Mouse (Mus musculus): ENCODE measurements around the gene Utrn. TPM values are rescaled to one million over a fixed set of nuclear protein-coding genes. Genes with fewer than 3 reads are reported as not detected.

The Utrn gene
- polyA plus RNA-seq, 1 experiment from 2014 or later: 67.0 TPM

- Histone ChIP-seq H3K27ac (replicated peaks in 1 of 2; ENCODE audit: control insufficient read depth in 1 of 2, insufficient read depth in 1 of 2, low read depth in 2 of 2, low read length in 2 of 2) (no peak overlapping the region), H3K4me3 (ENCODE audit: control insufficient read depth in 1 of 2, insufficient read depth in 1 of 2, low read depth in 1 of 2, low read length in 2 of 2) (no peak overlapping the region), H3K27me3 (ENCODE audit: control insufficient read depth, insufficient read depth, low read length) (no peaks in the 10 kb centered on the region), H3K36me3 (ENCODE audit: control insufficient read depth, insufficient read depth, low read length) (peaks cover 67% of the 10 kb centered on the region), H3K9ac (ENCODE audit: low read length) (no peak overlapping the region), H3K4me2 (ENCODE audit: low read length) (no peak overlapping the region), H3K4me1 (ENCODE audit: control insufficient read depth in 2 of 2, insufficient read depth in 2 of 2, low read length in 2 of 2) (no peaks in the 10 kb centered on the region), H3K9me3 (ENCODE audit: control insufficient read depth, low read length) (no peaks in the 10 kb centered on the region)
- WGBS: 78% methylated on average over 5 of the region's 5 CpGs
- no peak for ATAC-seq (ENCODE audit: insufficient number of reproducible peaks, insufficient read depth, low FRiP score, low read depth)
These were observed 137.7 kb downstream of the Utrn start for GRCm38 (mm10) chr10:12731459-12731858.

- no peak overlapping the region for H3K9ac ChIP-seq (ENCODE audit: low read length)
- H3K36me3 ChIP-seq (ENCODE audit: control insufficient read depth, insufficient read depth, low read length): peaks cover 58% of the 10 kb centered on the region
- H3K4me1 ChIP-seq (ENCODE audit: control insufficient read depth in 2 of 2, insufficient read depth in 2 of 2, low read length in 2 of 2): peaks cover 2 to 5% of the 10 kb centered on the region in 2 experiments; a peak in 3 of 4 replicates
- no peaks in the 10 kb centered on the region for H3K9me3 ChIP-seq (ENCODE audit: control insufficient read depth, low read length)
- no peak overlapping the region for H3K27ac ChIP-seq (replicated peaks in 1 of 2; ENCODE audit: control insufficient read depth in 1 of 2, insufficient read depth in 1 of 2, low read depth in 2 of 2, low read length in 2 of 2)
- H3K4me2 ChIP-seq (ENCODE audit: low read length): no peak overlapping the region
- no peaks in the 10 kb centered on the region for H3K27me3 ChIP-seq (ENCODE audit: control insufficient read depth, insufficient read depth, low read length)
- 70% methylated on average over 1 of the region's 1 CpGs for WGBS
- H3K4me3 ChIP-seq (ENCODE audit: control insufficient read depth in 1 of 2, insufficient read depth in 1 of 2, low read depth in 1 of 2, low read length in 2 of 2): no peak overlapping the region
- no peak for ATAC-seq (ENCODE audit: insufficient number of reproducible peaks, insufficient read depth, low FRiP score, low read depth)
These were observed 139.5 kb downstream of the Utrn start for GRCm38 (mm10) chr10:12729635-12730034.

- H3K36me3 ChIP-seq (ENCODE audit: control insufficient read depth, insufficient read depth, low read length): peaks cover 52% of the 10 kb centered on the region
- no peak for ATAC-seq (ENCODE audit: insufficient number of reproducible peaks, insufficient read depth, low FRiP score, low read depth)
These were observed 140.1 kb downstream of the Utrn start for GRCm38 (mm10) chr10:12729033-12729432.

GRCm38 (mm10) chr10:12727881-12728280 is 141.3 kb downstream of the Utrn start:
- Histone ChIP-seq H3K36me3 (ENCODE audit: control insufficient read depth, insufficient read depth, low read length) (peaks cover 43% of the 10 kb centered on the region), H3K9me3 (ENCODE audit: control insufficient read depth, low read length) (no peaks in the 10 kb centered on the region), H3K4me3 (ENCODE audit: control insufficient read depth in 1 of 2, insufficient read depth in 1 of 2, low read depth in 1 of 2, low read length in 2 of 2) (no peak overlapping the region), H3K4me2 (ENCODE audit: low read length) (no peak overlapping the region), H3K27me3 (ENCODE audit: control insufficient read depth, insufficient read depth, low read length) (no peaks in the 10 kb centered on the region), H3K4me1 (ENCODE audit: control insufficient read depth in 2 of 2, insufficient read depth in 2 of 2, low read length in 2 of 2) (peaks cover 6 to 13% of the 10 kb centered on the region in 2 experiments), H3K27ac (replicated peaks in 1 of 2; ENCODE audit: control insufficient read depth in 1 of 2, insufficient read depth in 1 of 2, low read depth in 2 of 2, low read length in 2 of 2) (no peak overlapping the region), H3K9ac (ENCODE audit: low read length) (no peak overlapping the region)
- no peak for ATAC-seq (ENCODE audit: insufficient number of reproducible peaks, insufficient read depth, low FRiP score, low read depth)
- 90% methylated on average over 3 of the region's 3 CpGs for whole genome bisulfite sequencing

More at GRCm38 (mm10) chr10:12729033-12729432, 140.1 kb downstream of the Utrn start:
- H3K4me3 ChIP-seq (ENCODE audit: control insufficient read depth in 1 of 2, insufficient read depth in 1 of 2, low read depth in 1 of 2, low read length in 2 of 2): no peak overlapping the region
- no peak overlapping the region for H3K4me2 ChIP-seq (ENCODE audit: low read length)
- no peak overlapping the region for H3K9ac ChIP-seq (ENCODE audit: low read length)
- WGBS: 63% methylated on average over 5 of the region's 5 CpGs
- H3K9me3 ChIP-seq (ENCODE audit: control insufficient read depth, low read length): no peaks in the 10 kb centered on the region
- H3K27me3 ChIP-seq (ENCODE audit: control insufficient read depth, insufficient read depth, low read length): no peaks in the 10 kb centered on the region
- peaks cover 5 to 11% of the 10 kb centered on the region in 2 experiments for H3K4me1 ChIP-seq (ENCODE audit: control insufficient read depth in 2 of 2, insufficient read depth in 2 of 2, low read length in 2 of 2)
- H3K27ac ChIP-seq (replicated peaks in 1 of 2; ENCODE audit: control insufficient read depth in 1 of 2, insufficient read depth in 1 of 2, low read depth in 2 of 2, low read length in 2 of 2): no peak overlapping the region

GRCm38 (mm10) chr10:12726041-12726608 is 143.0 kb downstream of the Utrn start:
- Histone ChIP-seq H3K36me3 (ENCODE audit: control insufficient read depth, insufficient read depth, low read length) (peaks cover 44% of the 10 kb centered on the region), H3K9ac (ENCODE audit: low read length) (no peak overlapping the region), H3K4me1 (ENCODE audit: control insufficient read depth in 2 of 2, insufficient read depth in 2 of 2, low read length in 2 of 2) (peaks cover 11 to 18% of the 10 kb centered on the region in 2 experiments), H3K9me3 (ENCODE audit: control insufficient read depth, low read length) (no peaks in the 10 kb centered on the region), H3K4me2 (ENCODE audit: low read length) (no peak overlapping the region), H3K27me3 (ENCODE audit: control insufficient read depth, insufficient read depth, low read length) (no peaks in the 10 kb centered on the region), H3K27ac (replicated peaks in 1 of 2; ENCODE audit: control insufficient read depth in 1 of 2, insufficient read depth in 1 of 2, low read depth in 2 of 2, low read length in 2 of 2) (no peak overlapping the region), H3K4me3 (ENCODE audit: control insufficient read depth in 1 of 2, insufficient read depth in 1 of 2, low read depth in 1 of 2, low read length in 2 of 2) (no peak overlapping the region)
- no peak for ATAC-seq (ENCODE audit: insufficient number of reproducible peaks, insufficient read depth, low FRiP score, low read depth)
- 81% methylated on average over 13 of the region's 13 CpGs for WGBS

GRCm38 (mm10) chr10:12724247-12725001 is 144.7 kb downstream of the Utrn start:
- H3K4me1 ChIP-seq (ENCODE audit: control insufficient read depth in 2 of 2, insufficient read depth in 2 of 2, low read length in 2 of 2): peaks cover 11 to 18% of the 10 kb centered on the region in 2 experiments
- H3K4me2 ChIP-seq (ENCODE audit: low read length): no peak overlapping the region
- H3K27me3 ChIP-seq (ENCODE audit: control insufficient read depth, insufficient read depth, low read length): no peaks in the 10 kb centered on the region
- H3K9me3 ChIP-seq (ENCODE audit: control insufficient read depth, low read length): no peaks in the 10 kb centered on the region
- 0 out of 2 replicates have a peak, but pooled peaks have one; percentile 56 for ATAC-seq (ENCODE audit: insufficient number of reproducible peaks, insufficient read depth, low FRiP score, low read depth)
- peaks cover 49% of the 10 kb centered on the region for H3K36me3 ChIP-seq (ENCODE audit: control insufficient read depth, insufficient read depth, low read length)
- H3K27ac ChIP-seq (replicated peaks in 1 of 2; ENCODE audit: control insufficient read depth in 1 of 2, insufficient read depth in 1 of 2, low read depth in 2 of 2, low read length in 2 of 2): peak overlapping the region; percentile 31 to 40; a peak in 3 of 4 replicates
- 39% methylated on average over 14 of the region's 14 CpGs for WGBS
- no peak overlapping the region for H3K9ac ChIP-seq (ENCODE audit: low read length)
- H3K4me3 ChIP-seq (ENCODE audit: control insufficient read depth in 1 of 2, insufficient read depth in 1 of 2, low read depth in 1 of 2, low read length in 2 of 2): no peak overlapping the region

GRCm38 (mm10) chr10:12723269-12723668 is 145.9 kb downstream of the Utrn start:
- 61% methylated on average over 3 of the region's 3 CpGs for WGBS
- Histone ChIP-seq H3K36me3 (ENCODE audit: control insufficient read depth, insufficient read depth, low read length) (peaks cover 50% of the 10 kb centered on the region), H3K27me3 (ENCODE audit: control insufficient read depth, insufficient read depth, low read length) (no peaks in the 10 kb centered on the region), H3K4me2 (ENCODE audit: low read length) (no peak overlapping the region), H3K9me3 (ENCODE audit: control insufficient read depth, low read length) (no peaks in the 10 kb centered on the region), H3K4me3 (ENCODE audit: control insufficient read depth in 1 of 2, insufficient read depth in 1 of 2, low read depth in 1 of 2, low read length in 2 of 2) (no peak overlapping the region), H3K9ac (ENCODE audit: low read length) (no peak overlapping the region), H3K27ac (replicated peaks in 1 of 2; ENCODE audit: control insufficient read depth in 1 of 2, insufficient read depth in 1 of 2, low read depth in 2 of 2, low read length in 2 of 2) (no peak overlapping the region), H3K4me1 (ENCODE audit: control insufficient read depth in 2 of 2, insufficient read depth in 2 of 2, low read length in 2 of 2) (peaks cover 11 to 18% of the 10 kb centered on the region in 2 experiments)
- no peak for ATAC-seq (ENCODE audit: insufficient number of reproducible peaks, insufficient read depth, low FRiP score, low read depth)

All from heart, embryonic 14.5 days (tissue).